Mouse (Mus musculus) testis, adult 2 months (tissue): ENCODE data around the gene Spata31d1d.

Experiments
- CTCF ChIP-seq: fragments of 200-500 bp; IDR thresholded peaks from 2 replicates; pipeline ENCODE4 v1.5.1; 2012; ENCODE audit warnings: low read depth, mild to moderate bottlenecking, inconsistent platforms, low read length, moderate library complexity; ENCODE audit not compliant: control insufficient read depth, insufficient read depth, insufficient replicate concordance
- POLR2A ChIP-seq: fragments of 200-500 bp; IDR thresholded peaks from 2 replicates; pipeline ENCODE4 v1.6.1; 2012; ENCODE audit warnings: low read depth, mild to moderate bottlenecking, inconsistent platforms, low read length, moderate library complexity; ENCODE audit not compliant: control insufficient read depth

DNA sequence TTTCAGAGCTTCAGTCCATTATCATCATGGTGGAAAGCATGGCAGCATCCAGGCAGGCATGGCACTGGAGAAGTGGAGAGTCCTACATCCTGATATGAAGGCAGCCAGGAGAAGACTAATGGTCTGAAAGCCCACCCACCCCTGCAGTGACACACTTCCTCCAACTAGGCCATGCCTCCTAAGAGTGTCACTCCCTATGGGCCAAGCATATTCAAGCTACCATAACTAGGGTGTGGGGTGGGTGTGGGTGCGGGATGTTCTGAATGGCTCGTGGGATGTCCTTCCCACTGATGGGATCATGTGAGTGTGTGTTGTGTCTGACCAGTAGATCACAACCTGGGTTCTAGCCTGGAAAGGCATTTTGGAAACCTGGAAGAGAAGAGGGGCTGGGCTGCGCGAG is 2.4 kb upstream of the Spata31d1d start:
- TF ChIP-seq POLR2A = no peak
- TF ChIP-seq CTCF = no peak
